Mouse (Mus musculus): ENCODE data around the gene Txndc16.

GRCm38 (mm10) chr14:45219281-45220089, 643 bp downstream of the Txndc16 start, which contains the start of gene Gpr137c:
- TF ChIP-seq POLR2A (IDR thresholded peaks at IDR 0.05; ENCODE audit: borderline replicate concordance, low read depth, low read length) (no peak), CTCF (IDR thresholded peaks at IDR 0.05; ENCODE audit: low read depth, low read length) (no peak)
